Mouse (Mus musculus) limb, embryonic 14.5 days (tissue): ENCODE data around the gene Oog1. TPM values are rescaled to one million over a fixed set of nuclear protein-coding genes. Genes with fewer than 3 reads are reported as not detected.
"Not testable (repeated sequence)": the region's sequence is repeated elsewhere in the genome, so short reads cannot be mapped to it uniquely, and the experiment has no call there.

Source experiments
- ATAC-seq: fragments of 200-750 bp; cut with Nextera tagmentation; 2 replicates; pipeline ENCODE4 v1.8.0; 2017; ENCODE audit warnings: low read depth, moderate number of reproducible peaks, moderate TSS enrichment; ENCODE audit not compliant: low FRiP score
- DNase-seq: peaks from one replicate; pipeline ENCODE4 v3.0.0-alpha.2; 2015; ENCODE audit warnings: low spot score
- H3K27ac ChIP-seq: fragments of 300-500 bp; sonication (generic); replicated peaks from 2 replicates; pipeline ENCODE4 v1.5.1; 2014; ENCODE audit warnings: low read depth, mild to moderate bottlenecking, low read length, moderate library complexity, mixed read lengths
- H3K27me3 ChIP-seq: fragments of 300-500 bp; sonication (generic); 2 replicates; pipeline ENCODE4 v1.6.1; 2014; ENCODE audit warnings: low read length, mixed read lengths; ENCODE audit not compliant: control insufficient read depth, insufficient read depth
- H3K36me3 ChIP-seq: fragments of 300-500 bp; sonication (generic); 2 replicates; pipeline ENCODE4 v1.6.1; 2014; ENCODE audit warnings: mild to moderate bottlenecking, low read length, moderate library complexity, mixed read lengths; ENCODE audit not compliant: control insufficient read depth, insufficient read depth
- H3K4me1 ChIP-seq: fragments of 300-500 bp; sonication (generic); 2 replicates; pipeline ENCODE4 v1.6.1; 2014; ENCODE audit warnings: antibody characterized with exemption, low read length, mixed read lengths; ENCODE audit not compliant: control insufficient read depth, insufficient read depth
- H3K4me2 ChIP-seq: fragments of 300-500 bp; sonication (generic); replicated peaks from 2 replicates; pipeline ENCODE4 v1.6.1; 2014; ENCODE audit warnings: low read depth, mild to moderate bottlenecking, low read length, moderate library complexity; ENCODE audit not compliant: severe bottlenecking
- H3K4me3 ChIP-seq: fragments of 300-500 bp; sonication (generic); replicated peaks from 2 replicates; pipeline ENCODE4 v1.5.1; 2014; ENCODE audit warnings: low read length
- H3K9ac ChIP-seq: fragments of 300-500 bp; sonication (generic); 2 replicates; pipeline ENCODE4 v1.6.1; 2014; ENCODE audit warnings: mild to moderate bottlenecking, low read depth, low read length, moderate library complexity; ENCODE audit not compliant: severe bottlenecking
- H3K9me3 ChIP-seq: fragments of 300-500 bp; sonication (generic); 2 replicates; pipeline ENCODE4 v1.6.1; 2016; ENCODE audit warnings: low read length; ENCODE audit not compliant: control insufficient read depth
- WGBS: fragments of 180-500 bp; shearing (Covaris S2); extraction: QIAGEN DNeasy Blood & Tissue Kit; methylation state at CpG from one replicate; pipeline ENCODE4 v1.1.7; 2014; 5-methylcytosine and 5-hydroxymethylcytosine counted together
- polyA plus RNA-seq, 2 experiments: library from polyadenylated mRNA; depleted of rRNA in 1 of 2; stranded (reverse) in 1 of 2; unstranded in 1 of 2; fragments of >200 nt; fragmentation: Nextera tagmentation in 1 of 2; extraction: Ambion mirVana in 1 of 2; gene quantifications; 2 replicates each; pipeline versions ENCODE4 v1.2.1 to v1.2.3; 2012 to 2014

Gene Oog1
- polyA plus RNA-seq (2012; rRNA removed) (not detected in 2 replicates), polyA plus RNA-seq (2014; fragmentation: Nextera tagmentation; extraction: Ambion mirVana) (not detected in 2 replicates)

- not testable (repeated sequence) for H3K4me1 ChIP-seq, H3K27ac ChIP-seq, H3K9me3 ChIP-seq, H3K27me3 ChIP-seq, H3K9ac ChIP-seq, ATAC-seq, H3K36me3 ChIP-seq, H3K4me2 ChIP-seq, DNase-seq, H3K4me3 ChIP-seq
- 93% methylated on average over 1 of the region's 2 CpGs for WGBS
Observed at GRCm38 (mm10) chr12:87602388-87602787, at the start of gene Oog1. Gene Oog1, plus strand, starts transcription at chr12:87602688.

GRCm38 (mm10) chr12:87601388-87601787, 1.1 kb upstream of the Oog1 start:
- not testable (repeated sequence) for H3K4me3 ChIP-seq, H3K27me3 ChIP-seq, H3K4me2 ChIP-seq, ATAC-seq, H3K36me3 ChIP-seq, H3K9ac ChIP-seq, H3K27ac ChIP-seq, DNase-seq, H3K4me1 ChIP-seq, H3K9me3 ChIP-seq
- 2% methylated on average over 2 of the region's 2 CpGs for WGBS

DNA sequence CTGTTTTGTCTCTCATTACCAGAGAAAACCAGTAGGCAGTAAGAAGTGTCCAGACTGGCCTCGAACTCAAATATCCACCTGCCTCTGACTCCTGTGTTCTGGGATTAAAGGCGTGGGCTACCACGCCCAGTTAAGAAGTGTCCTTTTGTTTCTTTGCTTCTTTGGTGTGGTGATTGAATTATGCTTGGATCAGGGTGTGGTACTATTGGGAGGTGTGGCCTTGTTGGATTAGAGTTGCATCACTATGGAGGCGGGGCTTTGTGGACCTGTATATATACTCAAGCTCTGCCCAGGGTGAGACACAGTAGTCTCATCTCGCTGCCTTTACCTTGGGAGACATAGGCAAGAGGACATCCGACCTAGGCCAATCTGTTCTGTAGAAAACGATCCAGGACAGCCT, 16.1 kb downstream of the Oog1 start, which contains the start of gene Gm4027:
Gene Gm4027 (plus strand): TSS at position 301 of the 400 bp plus-strand sequence.
- H3K4me3 ChIP-seq, H3K27me3 ChIP-seq, ATAC-seq, H3K4me1 ChIP-seq, H3K4me2 ChIP-seq, DNase-seq, H3K36me3 ChIP-seq, H3K27ac ChIP-seq, H3K9ac ChIP-seq, H3K9me3 ChIP-seq: not testable (repeated sequence)
- 93% methylated on average over 4 of the region's 7 CpGs for WGBS

GRCm38 (mm10) chr12:87644520-87644919, 42.0 kb downstream of the Oog1 start, which contains the start of gene Gm16381:
Gene Gm16381, minus strand, starts transcription at chr12:87644620.
- H3K36me3 ChIP-seq, H3K27me3 ChIP-seq, ATAC-seq, H3K4me1 ChIP-seq, H3K4me3 ChIP-seq, DNase-seq, H3K9ac ChIP-seq, H3K27ac ChIP-seq, H3K4me2 ChIP-seq, H3K9me3 ChIP-seq: not testable (repeated sequence)
- 80% methylated on average over 1 of the region's 2 CpGs for WGBS

DNA sequence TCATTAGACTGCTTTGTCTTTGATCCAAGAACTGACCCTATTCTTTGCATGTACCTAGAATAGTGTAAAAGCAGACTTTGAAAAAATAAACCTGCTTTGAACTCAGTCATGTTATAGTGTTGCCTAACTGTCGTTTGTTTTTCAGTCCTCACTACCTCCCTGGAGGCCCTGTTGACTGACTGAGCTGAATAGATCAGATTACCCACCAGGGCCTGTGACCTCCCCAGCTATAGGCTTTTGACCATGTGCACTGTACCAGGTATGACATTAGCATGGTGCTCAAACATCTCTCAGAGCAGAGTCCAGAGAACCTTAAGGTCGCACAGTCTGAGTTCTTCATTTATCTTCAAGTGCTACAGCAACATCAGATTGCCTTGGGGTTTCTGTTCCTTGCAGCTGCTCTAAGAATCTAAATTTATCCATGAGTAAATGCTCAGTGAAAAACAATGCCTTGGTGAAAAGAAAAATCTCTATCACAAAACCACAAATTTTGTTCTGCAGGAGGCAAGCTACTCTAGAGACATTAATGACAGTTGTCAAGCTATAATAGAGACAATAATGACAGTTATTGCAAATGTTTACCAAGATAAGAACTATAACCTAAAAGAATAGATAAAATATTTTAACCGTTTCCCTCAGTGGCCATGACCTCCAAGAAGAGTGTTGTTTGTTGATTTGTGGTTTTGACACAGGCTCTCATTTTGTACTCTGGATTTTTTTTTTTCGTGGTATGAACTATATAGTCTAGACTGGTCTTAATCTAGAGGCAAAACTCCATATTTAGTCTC, 50.6 kb downstream of the Oog1 start:
- DNase-seq, H3K9ac ChIP-seq, H3K4me2 ChIP-seq, H3K9me3 ChIP-seq, H3K4me3 ChIP-seq, H3K27me3 ChIP-seq, H3K27ac ChIP-seq, H3K36me3 ChIP-seq, H3K4me1 ChIP-seq, ATAC-seq: not testable (repeated sequence)
- WGBS: 84% methylated on average over 2 of the region's 4 CpGs

Other genes with a start within 250 kb of the Oog1 start
- gene Sptlc2, start 214.3 kb upstream of the Oog1 start, polyA plus RNA-seq (2012; rRNA removed): 23.3 and 35.2 TPM in 2 replicates
- 80.8 and 85.5 TPM in 2 replicates for gene Sptlc2, start 214.3 kb upstream of the Oog1 start, polyA plus RNA-seq (2014; fragmentation: Nextera tagmentation; extraction: Ambion mirVana)
- 62.4 and 83.4 TPM in 2 replicates for gene Slirp, start 158.8 kb upstream of the Oog1 start, polyA plus RNA-seq (2012; rRNA removed)
- 292 and 314 TPM in 2 replicates for gene Slirp, start 158.8 kb upstream of the Oog1 start, polyA plus RNA-seq (2014; fragmentation: Nextera tagmentation; extraction: Ambion mirVana)
- gene Alkbh1, start 158.7 kb upstream of the Oog1 start, polyA plus RNA-seq (2012; rRNA removed): 60.2 and 62.2 TPM in 2 replicates
- gene Alkbh1, start 158.7 kb upstream of the Oog1 start, polyA plus RNA-seq (2014; fragmentation: Nextera tagmentation; extraction: Ambion mirVana): 48.3 and 59.0 TPM in 2 replicates
- gene Snw1, start 130.4 kb upstream of the Oog1 start, polyA plus RNA-seq (2012; rRNA removed): 30.8 and 45.3 TPM in 2 replicates
- 125 and 134 TPM in 2 replicates for gene Snw1, start 130.4 kb upstream of the Oog1 start, polyA plus RNA-seq (2014; fragmentation: Nextera tagmentation; extraction: Ambion mirVana)
- not detected in 2 replicates for gene Gm5788, start 108.0 kb upstream of the Oog1 start, polyA plus RNA-seq (2012; rRNA removed)
- gene Gm5788, start 108.0 kb upstream of the Oog1 start, polyA plus RNA-seq (2014; fragmentation: Nextera tagmentation; extraction: Ambion mirVana): not detected in 2 replicates
- gene Gm8300, start 88.4 kb upstream of the Oog1 start, polyA plus RNA-seq (2012; rRNA removed): not detected in 2 replicates
- gene Gm8300, start 88.4 kb upstream of the Oog1 start, polyA plus RNA-seq (2014; fragmentation: Nextera tagmentation; extraction: Ambion mirVana): not detected in 2 replicates
- gene Gm4027, start 16.2 kb downstream of the Oog1 start, polyA plus RNA-seq (2012; rRNA removed): not detected in 2 replicates
- gene Gm4027, start 16.2 kb downstream of the Oog1 start, polyA plus RNA-seq (2014; fragmentation: Nextera tagmentation; extraction: Ambion mirVana): not detected in 2 replicates
- not detected in 2 replicates for gene Gm16381, start 41.9 kb downstream of the Oog1 start, polyA plus RNA-seq (2012; rRNA removed)
- gene Gm16381, start 41.9 kb downstream of the Oog1 start, polyA plus RNA-seq (2014; fragmentation: Nextera tagmentation; extraction: Ambion mirVana): not detected in 2 replicates
- gene Gm21319, start 173.1 kb downstream of the Oog1 start, polyA plus RNA-seq (2012; rRNA removed): not detected in 2 replicates
- not detected in 2 replicates for gene Gm21319, start 173.1 kb downstream of the Oog1 start, polyA plus RNA-seq (2014; fragmentation: Nextera tagmentation; extraction: Ambion mirVana)
- not detected in 2 replicates for gene Gm21936, start 192.8 kb downstream of the Oog1 start, polyA plus RNA-seq (2012; rRNA removed)
- not detected in 2 replicates for gene Gm21936, start 192.8 kb downstream of the Oog1 start, polyA plus RNA-seq (2014; fragmentation: Nextera tagmentation; extraction: Ambion mirVana)
- gene BB287469, start 213.9 kb downstream of the Oog1 start, polyA plus RNA-seq (2012; rRNA removed): not detected in 2 replicates
- not detected in 2 replicates for gene BB287469, start 213.9 kb downstream of the Oog1 start, polyA plus RNA-seq (2014; fragmentation: Nextera tagmentation; extraction: Ambion mirVana)
- not detected in 2 replicates for gene Gm2001, start 239.7 kb downstream of the Oog1 start, polyA plus RNA-seq (2012; rRNA removed)
- not detected in 2 replicates for gene Gm2001, start 239.7 kb downstream of the Oog1 start, polyA plus RNA-seq (2014; fragmentation: Nextera tagmentation; extraction: Ambion mirVana)